Mouse (Mus musculus): ENCODE measurements around the gene Rgcc.

- TF ChIP-seq POLR2A (IDR thresholded peaks at IDR 0.05; ENCODE audit: extremely low read depth, insufficient read depth, low read length) (no peak), CTCF (IDR thresholded peaks at IDR 0.05; ENCODE audit: extremely low read depth, insufficient read depth, low read length) (no peak)
Measured at GRCm38 (mm10) chr14:79312719-79313118, 11.3 kb upstream of the Rgcc start.

All from cortical plate, adult 2 months (tissue).